Mouse (Mus musculus): ENCODE data around the gene Efna5.

GRCm38 (mm10) chr17:62871191-62871590, 9.9 kb downstream of the Efna5 start:
- TF ChIP-seq ZC3H11A (IDR thresholded peaks at IDR 0.05; ENCODE audit: low read depth, low read length) (no peak), USF2 (conservative IDR thresholded peaks at IDR 0.05; ENCODE audit: low read depth, low read length) (no peak), NRF1 (IDR thresholded peaks at IDR 0.05; ENCODE audit: low read depth, low read length) (no peak)

Data from CH12.LX (cell line).